Mouse (Mus musculus): ENCODE results near the gene Slc16a10.

The Slc16a10 gene

GRCm38 (mm10) chr10:40141864-40142523 is at the start of gene Slc16a10:
Gene Slc16a10 (minus strand): TSS chr10:40142258.
- peak; percentile 89 to 95 for DNase-seq (ENCODE audit: low spot score in 2 of 2)

DNA sequence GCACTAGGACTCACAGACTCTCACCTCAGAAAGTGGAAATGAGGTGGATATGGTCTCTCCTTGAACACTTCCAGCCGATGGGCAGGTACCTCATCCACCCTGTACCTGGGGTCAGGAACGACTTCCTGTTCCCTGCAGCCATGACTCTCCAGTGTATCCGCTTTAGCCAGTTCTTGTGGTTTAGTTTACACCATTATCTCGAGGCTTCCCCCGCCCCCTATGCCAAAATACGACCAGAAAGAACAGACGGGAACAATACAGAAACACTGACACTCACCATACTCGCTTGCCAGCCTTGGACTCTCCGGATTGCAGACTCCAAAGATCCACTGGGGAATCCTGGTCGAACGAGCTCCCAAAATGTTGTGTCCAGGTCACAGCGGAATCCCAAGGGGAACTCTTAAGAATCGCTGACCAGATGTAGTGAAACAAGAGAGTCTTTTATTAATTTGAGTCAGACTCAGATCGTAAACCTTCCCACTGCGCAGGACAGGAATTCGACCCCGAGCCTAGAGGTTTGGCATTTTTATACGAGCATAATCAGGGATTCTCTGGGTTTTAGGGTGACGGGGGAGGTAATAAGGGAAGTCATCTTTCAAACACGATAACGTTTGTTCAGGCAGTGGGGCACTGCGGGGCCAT is 49.4 kb upstream of the Slc16a10 start:
- DNase-seq (ENCODE audit: low spot score in 2 of 2) = no peak

- DNase-seq (ENCODE audit: low spot score in 2 of 2) = no peak
Measured at GRCm38 (mm10) chr10:40190871-40191270, 48.8 kb upstream of the Slc16a10 start.

GRCm38 (mm10) chr10:40189689-40190088 is 47.6 kb upstream of the Slc16a10 start:
- DNase-seq (ENCODE audit: low spot score in 2 of 2) = no peak

GRCm38 (mm10) chr10:40188831-40189230 is 46.8 kb upstream of the Slc16a10 start:
- no peak for DNase-seq (ENCODE audit: low spot score in 2 of 2)

GRCm38 (mm10) chr10:40185956-40186355 is 43.9 kb upstream of the Slc16a10 start:
- DNase-seq (ENCODE audit: low spot score in 2 of 2) = no peak

GRCm38 (mm10) chr10:40180011-40180410 is 38.0 kb upstream of the Slc16a10 start:
- no peak for DNase-seq (ENCODE audit: low spot score in 2 of 2)

GRCm38 (mm10) chr10:40179142-40179541 is 37.1 kb upstream of the Slc16a10 start:
- DNase-seq (ENCODE audit: low spot score in 2 of 2) = no peak

- no peak for DNase-seq (ENCODE audit: low spot score in 2 of 2)
Measured at GRCm38 (mm10) chr10:40177323-40177962, 35.4 kb upstream of the Slc16a10 start.

DNA sequence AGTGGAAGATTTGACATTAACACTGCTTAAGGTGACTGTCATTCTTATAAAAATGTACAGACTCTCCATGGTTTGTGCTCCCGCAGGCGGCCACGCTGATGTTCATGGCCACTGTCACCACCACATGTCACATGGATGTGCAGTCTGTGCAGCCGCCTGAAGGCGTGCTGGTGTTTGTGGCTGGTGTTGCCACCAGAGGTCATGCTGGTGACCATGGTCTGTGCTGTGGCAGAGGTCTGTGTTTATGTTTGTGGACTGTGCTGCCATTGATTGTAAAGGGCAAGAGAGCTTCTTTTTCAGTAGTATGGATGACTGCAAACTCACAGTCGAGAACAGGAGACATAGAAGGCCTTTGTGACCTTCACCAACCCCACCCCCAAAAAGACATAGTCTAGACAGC is 30.1 kb upstream of the Slc16a10 start:
- no peak for DNase-seq (ENCODE audit: low spot score in 2 of 2)

DNA sequence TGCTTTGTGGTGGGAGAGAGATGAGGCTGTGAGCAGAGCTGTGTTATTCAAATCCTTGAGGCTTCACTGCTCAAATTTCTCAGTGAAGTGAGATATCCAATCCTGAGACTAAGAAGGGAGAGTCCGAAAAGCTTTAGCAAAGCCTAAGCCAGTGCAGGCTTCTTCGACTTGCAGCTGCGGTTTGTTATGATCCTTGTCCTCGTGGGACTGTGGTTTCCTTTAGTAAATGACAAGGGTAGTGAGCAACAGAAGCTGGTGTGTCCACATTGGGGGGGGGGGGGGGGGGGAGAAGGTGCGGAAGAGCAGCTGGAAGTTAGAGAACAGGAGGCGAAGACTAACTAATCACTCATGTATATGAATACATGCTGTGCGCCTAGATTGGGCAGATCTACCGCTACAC is 29.2 kb upstream of the Slc16a10 start:
- no peak for DNase-seq (ENCODE audit: low spot score in 2 of 2)

GRCm38 (mm10) chr10:40170141-40170558 is 28.1 kb upstream of the Slc16a10 start:
- no peak for DNase-seq (ENCODE audit: low spot score in 2 of 2)

GRCm38 (mm10) chr10:40169566-40169965 is 27.5 kb upstream of the Slc16a10 start:
- DNase-seq (ENCODE audit: low spot score in 2 of 2) = no peak

- DNase-seq (ENCODE audit: low spot score in 2 of 2) = no peak
Measured at GRCm38 (mm10) chr10:40169088-40169487, 27.0 kb upstream of the Slc16a10 start.

- DNase-seq (ENCODE audit: low spot score in 2 of 2) = no peak
Measured at GRCm38 (mm10) chr10:40164421-40165386, 22.6 kb upstream of the Slc16a10 start.

GRCm38 (mm10) chr10:40163914-40164313 is 21.9 kb upstream of the Slc16a10 start:
- DNase-seq (ENCODE audit: low spot score in 2 of 2) = no peak

GRCm38 (mm10) chr10:40163338-40163737 is 21.3 kb upstream of the Slc16a10 start:
- no peak for DNase-seq (ENCODE audit: low spot score in 2 of 2)

- no peak for DNase-seq (ENCODE audit: low spot score in 2 of 2)
Measured at GRCm38 (mm10) chr10:40161701-40162255, 19.7 kb upstream of the Slc16a10 start.

GRCm38 (mm10) chr10:40161236-40161635 is 19.2 kb upstream of the Slc16a10 start:
- DNase-seq (ENCODE audit: low spot score in 2 of 2) = no peak

GRCm38 (mm10) chr10:40152550-40152857 is 10.4 kb upstream of the Slc16a10 start:
- no peak for DNase-seq (ENCODE audit: low spot score in 2 of 2)

- no peak for DNase-seq (ENCODE audit: low spot score in 2 of 2)
Measured at GRCm38 (mm10) chr10:40151852-40152549, 9.9 kb upstream of the Slc16a10 start.
